Mouse (Mus musculus) ovary, postnatal 36 days (tissue): Measurements from ENCODE around the gene Stard10.

Experiments used
- DNase-seq: peaks from one replicate; pipeline ENCODE4 v3.0.0; 2022; ENCODE audit warnings: low spot score, mixed read lengths

Stard10 gene

DNA sequence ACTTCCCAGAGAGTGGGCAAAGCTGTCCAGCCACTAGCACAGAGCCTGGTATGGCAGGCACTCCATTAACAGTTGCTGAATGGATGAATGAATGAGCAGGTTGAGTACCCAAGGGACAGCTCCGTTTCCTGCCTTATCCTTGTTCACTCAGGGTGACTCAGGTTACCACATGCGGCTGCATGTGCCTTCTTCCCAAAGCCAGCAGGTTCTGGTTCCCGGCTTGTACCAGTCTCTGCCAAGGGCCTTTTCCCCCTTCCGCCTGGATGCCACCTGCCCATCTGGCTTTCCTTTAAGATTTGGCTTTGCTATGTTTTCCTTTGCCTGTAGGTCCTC is 13.9 kb downstream of the Stard10 start:
- no peak for DNase-seq

- DNase-seq, result no peak
Observed at GRCm38 (mm10) chr7:101332045-101332831, 15.4 kb downstream of the Stard10 start.

GRCm38 (mm10) chr7:101335228-101335627 is 18.3 kb downstream of the Stard10 start:
- DNase-seq, result no peak

GRCm38 (mm10) chr7:101336686-101337085 is 19.8 kb downstream of the Stard10 start:
- no peak for DNase-seq

- DNase-seq, result no peak
Observed at GRCm38 (mm10) chr7:101337401-101337800, 20.5 kb downstream of the Stard10 start.

GRCm38 (mm10) chr7:101341405-101341804 is 24.5 kb downstream of the Stard10 start:
- DNase-seq, result no peak

GRCm38 (mm10) chr7:101343135-101343534 is 26.2 kb downstream of the Stard10 start:
- DNase-seq, result no peak

DNA sequence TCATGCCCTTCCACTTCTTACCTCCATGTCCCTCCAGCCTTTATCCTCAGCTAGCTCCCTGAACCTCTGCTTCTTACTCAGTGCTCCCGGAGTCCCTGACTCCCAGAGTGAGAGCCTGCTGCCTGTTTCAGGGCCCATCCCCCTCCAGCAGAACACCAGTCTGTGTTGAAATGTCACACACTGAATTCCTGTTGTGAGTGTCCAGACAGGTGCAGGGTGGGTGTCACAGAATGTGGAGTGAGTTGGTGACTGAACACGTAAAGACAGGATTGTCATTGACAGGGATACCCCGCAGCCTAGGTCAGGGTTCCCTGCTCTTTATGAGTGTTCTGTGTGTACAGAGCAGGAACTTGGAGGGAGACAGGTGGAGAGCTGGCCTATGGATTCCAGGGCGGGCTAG is 28.0 kb downstream of the Stard10 start:
- no peak for DNase-seq

DNA sequence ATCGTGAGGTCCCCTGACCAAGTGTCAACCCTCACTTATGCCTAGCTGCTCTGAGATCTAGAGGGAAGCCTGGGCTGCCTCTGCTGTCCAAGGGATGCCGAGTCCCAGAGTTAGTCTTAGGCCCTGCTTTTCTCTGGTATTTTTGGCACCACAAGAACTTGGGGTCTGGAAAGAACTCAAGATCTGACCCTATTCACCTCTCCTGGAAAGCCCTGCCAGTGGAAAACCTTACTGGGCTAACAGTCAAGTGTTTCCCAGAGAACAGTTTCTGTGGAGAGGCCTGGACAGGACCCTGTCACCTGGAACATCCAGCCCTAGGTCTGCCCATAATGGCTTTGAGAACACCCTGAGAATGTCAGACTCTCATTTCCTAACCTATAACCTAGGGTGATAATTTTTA is 30.1 kb downstream of the Stard10 start:
- no peak for DNase-seq

DNA sequence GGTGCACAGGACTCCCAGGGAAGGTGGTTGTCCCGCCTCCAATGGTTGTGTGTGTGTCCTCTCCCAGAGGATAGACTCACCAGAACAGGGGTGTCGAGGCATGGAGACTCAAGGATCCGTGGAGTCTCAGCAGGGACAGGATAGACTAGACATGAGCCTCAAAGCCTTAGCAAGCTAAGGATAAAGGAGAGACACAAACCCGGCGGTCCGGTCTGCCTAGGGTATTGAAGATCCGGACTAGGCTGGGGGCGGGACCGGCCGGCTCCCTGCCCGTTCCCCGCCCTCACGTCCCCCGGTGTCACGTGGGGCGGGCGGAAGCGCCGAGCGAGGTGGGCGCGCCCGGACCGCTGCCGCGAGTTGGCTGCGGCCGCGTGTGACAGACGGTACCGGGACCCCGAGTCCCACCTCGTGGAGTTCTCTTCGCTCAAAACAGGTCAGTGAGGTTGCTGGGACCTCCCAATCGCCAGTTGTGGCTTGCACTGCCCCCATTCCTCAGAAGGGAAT is 30.9 kb downstream of the Stard10 start, which contains the start of gene Arap1:
Gene Arap1, plus strand, starts transcription at position 301 of the 504 bp plus-strand sequence.
- peak; percentile 67 for DNase-seq

- DNase-seq, result no peak
Observed at GRCm38 (mm10) chr7:101348312-101348711, 31.4 kb downstream of the Stard10 start.

GRCm38 (mm10) chr7:101349861-101350260 is 33.0 kb downstream of the Stard10 start:
- no peak for DNase-seq

- no peak for DNase-seq
Observed at GRCm38 (mm10) chr7:101352404-101352803, 35.5 kb downstream of the Stard10 start.

DNA sequence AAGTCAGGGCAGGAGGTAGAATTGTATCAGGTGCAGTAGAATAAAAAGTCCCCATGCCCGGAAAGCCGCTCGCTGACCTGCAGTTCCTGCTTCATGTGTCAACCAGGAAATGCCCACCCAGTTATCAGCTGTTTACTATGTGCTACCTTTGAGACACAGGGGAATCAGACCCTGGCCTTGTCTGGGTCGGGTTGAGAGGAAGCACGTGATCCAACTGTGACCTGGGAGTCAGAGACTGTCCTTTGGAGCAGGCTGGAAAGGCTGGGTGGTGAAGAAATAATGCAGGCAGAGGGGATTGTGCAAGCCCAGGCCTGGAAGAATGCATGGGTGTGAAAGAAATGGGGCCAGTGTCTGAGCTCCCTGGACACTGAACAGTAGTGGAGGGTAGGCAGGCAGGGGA is 37.5 kb downstream of the Stard10 start:
- DNase-seq, result no peak

GRCm38 (mm10) chr7:101355551-101356100 is 38.7 kb downstream of the Stard10 start:
- no peak for DNase-seq

- no peak for DNase-seq
Observed at GRCm38 (mm10) chr7:101356868-101357267, 40.0 kb downstream of the Stard10 start.

DNA sequence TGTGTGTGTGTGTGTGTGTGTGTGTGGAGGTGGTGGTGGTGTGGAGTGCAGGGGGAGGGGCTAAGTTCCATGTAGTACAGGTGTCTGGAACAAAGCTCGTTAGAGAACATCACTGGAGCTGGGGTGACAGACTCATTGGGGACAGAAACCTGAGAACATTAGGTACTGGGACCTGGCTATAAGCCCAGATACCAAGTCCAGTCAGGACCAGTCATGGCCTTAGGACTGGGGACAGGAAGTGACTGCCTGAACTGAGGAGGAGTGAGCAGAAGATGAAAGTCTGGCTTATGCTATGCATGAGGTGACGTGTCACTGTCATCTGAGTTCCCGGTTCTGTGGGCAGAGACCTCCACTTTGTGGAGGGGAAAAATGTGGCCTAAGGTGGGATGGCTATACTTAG is 43.5 kb downstream of the Stard10 start:
- DNase-seq, result no peak

DNA sequence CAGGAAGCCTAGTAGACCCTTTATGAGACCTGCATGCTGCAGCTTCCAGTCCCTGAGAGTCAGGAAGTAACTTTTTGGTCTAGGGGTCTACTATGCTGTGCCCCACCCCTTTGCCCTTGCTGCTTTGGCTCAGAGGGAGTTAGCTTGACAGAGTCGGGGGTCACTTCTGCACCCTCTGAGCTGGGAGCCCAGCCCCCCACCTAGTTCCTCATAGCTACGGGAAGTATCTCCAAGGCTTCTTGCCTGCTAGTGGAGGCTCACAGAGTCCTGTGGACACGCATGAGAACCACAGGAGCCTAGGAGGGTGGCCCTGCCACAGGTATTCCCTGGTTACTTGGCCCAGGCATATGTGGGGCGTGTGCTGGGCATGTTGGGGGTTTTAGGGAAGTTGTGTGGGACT is 44.1 kb downstream of the Stard10 start:
- DNase-seq, result no peak

- DNase-seq, result no peak
Observed at GRCm38 (mm10) chr7:101361767-101362166, 44.9 kb downstream of the Stard10 start.

GRCm38 (mm10) chr7:101362791-101363191 is 45.9 kb downstream of the Stard10 start:
- DNase-seq, result no peak

GRCm38 (mm10) chr7:101363914-101364313 is 47.0 kb downstream of the Stard10 start:
- no peak for DNase-seq

DNA sequence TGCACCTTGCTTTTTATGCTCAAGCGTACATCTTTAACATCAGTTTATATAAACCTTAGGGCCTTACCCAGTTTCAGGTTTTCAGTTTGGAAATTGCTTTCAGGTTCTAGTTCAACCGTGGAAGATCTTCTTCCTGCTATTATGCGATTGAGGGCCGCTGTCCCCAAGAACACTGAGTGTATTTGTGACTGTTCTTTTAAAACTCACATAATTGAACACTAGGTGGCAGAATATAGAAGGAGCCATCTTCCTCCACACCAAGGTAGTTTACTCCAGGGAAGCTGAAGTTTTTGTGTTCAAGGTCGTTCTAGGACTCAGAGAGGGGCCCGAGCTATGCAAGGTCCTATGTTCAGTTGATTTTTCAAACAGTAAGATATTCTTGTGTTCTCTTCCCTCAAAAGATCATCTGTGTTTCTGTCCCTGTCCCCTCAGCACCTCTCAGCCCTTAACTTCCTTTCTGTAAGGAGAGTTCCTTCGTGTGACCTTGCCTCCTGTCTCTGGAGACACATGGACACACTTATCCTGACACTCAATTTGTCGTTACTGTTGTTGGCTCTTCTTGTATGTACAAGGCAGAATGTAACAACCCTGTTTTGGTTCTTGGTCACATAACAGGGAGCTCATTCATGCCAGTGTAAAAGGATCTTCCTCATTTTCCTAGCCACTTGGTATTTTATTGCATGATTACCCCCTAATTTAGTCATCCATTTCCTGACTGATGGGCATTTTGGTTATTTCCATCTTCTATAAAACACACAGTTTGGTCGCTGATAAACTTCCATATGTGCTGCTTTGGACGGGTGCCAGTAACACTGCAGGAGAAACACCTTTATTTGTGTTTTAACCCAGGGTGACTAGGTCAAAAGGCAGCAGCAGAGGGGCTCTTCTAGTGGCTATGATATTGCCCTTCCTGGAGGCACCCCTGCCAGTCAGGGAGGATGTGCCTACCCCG is 51.3 kb downstream of the Stard10 start:
- no peak for DNase-seq

DNA sequence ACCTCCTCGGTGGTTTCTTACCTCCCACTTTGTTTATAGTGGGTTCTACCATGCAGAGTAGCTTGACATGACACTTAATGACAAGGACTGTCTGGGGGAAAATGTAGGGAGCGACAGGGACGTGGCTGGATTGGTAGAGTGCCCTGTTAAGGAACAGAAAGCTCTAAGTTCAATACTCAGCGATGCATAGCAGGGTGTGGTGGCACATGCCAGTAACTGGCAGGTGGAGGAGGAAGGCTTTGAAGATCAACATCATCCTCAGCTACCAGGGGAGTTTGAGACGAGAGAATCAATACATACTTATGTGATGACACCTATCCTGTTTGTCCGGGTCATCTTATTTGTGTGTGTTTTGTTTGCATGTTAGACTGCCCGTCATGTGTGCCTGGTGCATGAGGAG is 52.8 kb downstream of the Stard10 start:
- no peak for DNase-seq
